Mouse (Mus musculus) left cerebral cortex, adult 2 months (tissue): Measurements from ENCODE around the gene Ufc1. TPM values are rescaled to one million over a fixed set of nuclear protein-coding genes. Genes with fewer than 3 reads are reported as not detected.
"Not testable (repeated sequence)": the region's sequence is repeated elsewhere in the genome, so short reads cannot be mapped to it uniquely, and the experiment has no call there.

Source experiments
- DNase-seq, 2 experiments: peaks; one replicate each; pipeline ENCODE4 v3.0.0; 2021 to 2022; ENCODE audit warnings: low spot score in 2 of 2, mixed read lengths in 1 of 2; ENCODE audit errors: extremely low spot score in 1 of 2
- H3K27ac ChIP-seq: fragments of 200-600 bp; 2 replicates; pipeline ENCODE4 v1.8.1; 2022
- H3K4me3 ChIP-seq: fragments of 200-600 bp; 2 replicates; pipeline ENCODE4 v1.8.1; 2022
- CTCF ChIP-seq: fragments of 200-600 bp; IDR thresholded peaks from 2 replicates; pipeline ENCODE4 v1.8.1; 2022; ENCODE audit warnings: antibody characterized with exemption, mild to moderate bottlenecking, moderate library complexity
- intact Hi-C: fragments of 180-260 bp; cut with DNase I; formaldehyde crosslinking; loops from one replicate; pipeline ENCODE4 v1.15.1; 2025
- total RNA-seq, 2 experiments: library from RNA; stranded (reverse); gene quantifications; 2 replicates each; pipeline ENCODE4 v1.2.3; 2021

Gene Ufc1
- total RNA-seq, 2 experiments from 2014 or later, result 101 to 108 TPM

- TF ChIP-seq CTCF, result no peak
- DNase-seq, result no peak
- H3K4me3 ChIP-seq, result peak within 1 kb of the TSS; percentile 39
- intact Hi-C loops, result no loop called here
- H3K27ac ChIP-seq, result peak within 1 kb of the TSS; percentile 37
Measured at GRCm38 (mm10) chr1:171250680-171251593, 43.9 kb downstream of the Ufc1 start, which contains the start of gene Ndufs2. TSS of gene Ndufs2 (minus strand) at chr1:171251388.

GRCm38 (mm10) chr1:171249913-171250600 lies 44.8 kb downstream of the Ufc1 start, which contains the start of gene Adamts4:
TSS of gene Adamts4 (plus strand) at chr1:171250421.
- H3K4me3 ChIP-seq, result peak within 1 kb of the TSS; percentile 39
- TF ChIP-seq CTCF, result no peak
- intact Hi-C loops, result no loop called here
- peak within 1 kb of the TSS; percentile 37 for H3K27ac ChIP-seq
- peak; percentile 49 to 58 for DNase-seq

GRCm38 (mm10) chr1:171248386-171249226 lies 46.2 kb downstream of the Ufc1 start:
- intact Hi-C loops, result no loop called here
- H3K27ac ChIP-seq, result peak overlapping the region; percentile 86
- no peak for TF ChIP-seq CTCF
- no peak for DNase-seq
- no peak overlapping the region for H3K4me3 ChIP-seq

- TF ChIP-seq CTCF, result no peak
- peak overlapping the region; percentile 76; the same call in 1 of the 2 replicates for H3K4me3 ChIP-seq
Measured at GRCm38 (mm10) chr1:171247916-171248315, 46.9 kb downstream of the Ufc1 start.

GRCm38 (mm10) chr1:171247453-171247841 lies 47.4 kb downstream of the Ufc1 start:
- intact Hi-C loops, result loop anchor here (1.0 to 2.0 kb wide), 2 partner anchors 25 to 33 kb away; partner anchors contain the start of genes Ppox and Tomm40l
- DNase-seq, result no peak
- H3K4me3 ChIP-seq, result peak overlapping the region; percentile 76
- TF ChIP-seq CTCF, result no peak
- H3K27ac ChIP-seq, result peak overlapping the region; percentile 86

More at GRCm38 (mm10) chr1:171247916-171248315, 46.9 kb downstream of the Ufc1 start:
- intact Hi-C loops, result loop anchor here (1.0 to 2.0 kb wide), 2 partner anchors 26 to 33 kb away; partner anchors contain the start of genes Ppox and Tomm40l
- no peak for DNase-seq
- peak overlapping the region; percentile 86 for H3K27ac ChIP-seq

- peak overlapping the region; percentile 99 for H3K27ac ChIP-seq
- peak; percentile 97 to 98 for DNase-seq
- intact Hi-C loops, result loop anchor here (1.0 to 2.0 kb wide), 2 partner anchors 25 to 34 kb away; partner anchors contain the start of genes Ppox and Tomm40l
- TF ChIP-seq CTCF, result peak; percentile 98
- H3K4me3 ChIP-seq, result peak overlapping the region; percentile 76
Measured at GRCm38 (mm10) chr1:171246709-171247452, 47.9 kb downstream of the Ufc1 start.

GRCm38 (mm10) chr1:171245353-171245752 lies 49.5 kb downstream of the Ufc1 start:
- DNase-seq, result no peak

GRCm38 (mm10) chr1:171241952-171242351 lies 52.9 kb downstream of the Ufc1 start:
- H3K27ac ChIP-seq, H3K4me3 ChIP-seq, intact Hi-C loops, DNase-seq: not testable (repeated sequence)

More at GRCm38 (mm10) chr1:171245353-171245752, 49.5 kb downstream of the Ufc1 start:
- no peak overlapping the region for H3K27ac ChIP-seq
- intact Hi-C loops, result no loop called here
- no peak overlapping the region for H3K4me3 ChIP-seq
- TF ChIP-seq CTCF, result no peak

GRCm38 (mm10) chr1:171240911-171241310 lies 53.9 kb downstream of the Ufc1 start:
- intact Hi-C loops, result no loop called here
- no peak for DNase-seq
- H3K4me3 ChIP-seq, result no peak overlapping the region
- TF ChIP-seq CTCF, result no peak
- no peak overlapping the region; the same call in 1 of the 2 replicates for H3K27ac ChIP-seq

- TF ChIP-seq CTCF, result no peak
- DNase-seq, result no peak
- no peak overlapping the region for H3K4me3 ChIP-seq
- no peak overlapping the region; the same call in 1 of the 2 replicates for H3K27ac ChIP-seq
- intact Hi-C loops, result loop anchor here (5.0 kb wide), 1 partner anchor 128 kb away; the partner anchor contains the start of gene Cfap126
Measured at GRCm38 (mm10) chr1:171239992-171240744, 54.7 kb downstream of the Ufc1 start.

Other genes starting within 250 kb of the Ufc1 start
- gene Fcgr3, start 230.1 kb downstream of the Ufc1 start, total RNA-seq, result 10 to 100 TPM; 11.6 to 14.3 TPM
- 1 to 10 TPM in 1 of 2 experiments, not detected in 1; 1.5 TPM for gene Cfap126, start 181.1 kb downstream of the Ufc1 start, total RNA-seq
- 100 to 1,000 TPM; 194 to 195 TPM for gene Sdhc, start 144.4 kb downstream of the Ufc1 start, total RNA-seq
- not detected for gene Mpz, start 144.3 kb downstream of the Ufc1 start, total RNA-seq
- 100 to 1,000 TPM in 1 of 2 experiments, 10 to 100 TPM in 1; 76.7 to 113 TPM for gene Pcp4l1, start 98.8 kb downstream of the Ufc1 start, total RNA-seq
- under 1 TPM; 0.19 to 0.23 TPM for gene Nr1i3, start 81.1 kb downstream of the Ufc1 start, total RNA-seq
- 10 to 100 TPM; 86.4 to 91.2 TPM for gene Tomm40l, start 72.5 kb downstream of the Ufc1 start, total RNA-seq
- 1 to 10 TPM; 1.5 to 2.2 TPM for gene Apoa2, start 70.0 kb downstream of the Ufc1 start, total RNA-seq
- 10 to 100 TPM; 12.6 to 14.4 TPM for gene Fcer1g, start 60.7 kb downstream of the Ufc1 start, total RNA-seq
- gene Adamts4, start 44.6 kb downstream of the Ufc1 start, total RNA-seq, result 1 to 10 TPM; 6.7 to 8.6 TPM
- gene Ndufs2, start 43.6 kb downstream of the Ufc1 start, total RNA-seq, result 100 to 1,000 TPM; 267 to 272 TPM
- gene B4galt3, start 24.7 kb downstream of the Ufc1 start, total RNA-seq, result 10 to 100 TPM; 57.0 to 69.2 TPM
- gene Ppox, start 13.8 kb downstream of the Ufc1 start, total RNA-seq, result 10 to 100 TPM; 26.0 to 32.1 TPM
- 10 to 100 TPM; 59.8 to 65.7 TPM for gene Usp21, start 7.0 kb downstream of the Ufc1 start, total RNA-seq
- 10 to 100 TPM; 40.4 to 40.9 TPM for gene Dedd, start 34.1 kb upstream of the Ufc1 start, total RNA-seq
- 10 to 100 TPM; 43.3 to 44.3 TPM for gene Nit1, start 50.6 kb upstream of the Ufc1 start, total RNA-seq
- gene Pfdn2, start 50.6 kb upstream of the Ufc1 start, total RNA-seq, result 100 to 1,000 TPM; 186 to 191 TPM
- 1 to 10 TPM; 6.2 to 7.1 TPM for gene Klhdc9, start 65.8 kb upstream of the Ufc1 start, total RNA-seq
- 1 to 10 TPM; 3.0 to 3.1 TPM for gene Nectin4, start 75.1 kb upstream of the Ufc1 start, total RNA-seq
- gene Arhgap30, start 93.9 kb upstream of the Ufc1 start, total RNA-seq, result 1 to 10 TPM; 2.0 to 2.2 TPM
- gene Usf1, start 116.3 kb upstream of the Ufc1 start, total RNA-seq, result 100 to 1,000 TPM in 1 of 2 experiments, 10 to 100 TPM in 1; 99.7 to 106 TPM
- gene Tstd1, start 123.8 kb upstream of the Ufc1 start, total RNA-seq, result 1 to 10 TPM; 2.9 to 4.3 TPM
- gene F11r, start 142.5 kb upstream of the Ufc1 start, total RNA-seq, result 1 to 10 TPM; 4.9 to 6.2 TPM
- 1 to 10 TPM; 4.9 to 5.4 TPM for gene Alyref2, start 208.5 kb upstream of the Ufc1 start, total RNA-seq
- gene Itln1, start 240.3 kb upstream of the Ufc1 start, total RNA-seq, result not detected